In genomic region chr3:87525043-87525836, GRCm38 (mm10) we compare ENCODE assay signal across 8 mouse cellular contexts. TPM values are rescaled to one million over a fixed set of nuclear protein-coding genes. Genes with fewer than 3 reads are reported as not detected.
A peak's percentile ranks its signal among the peaks of the same experiment; 100 is the strongest.
DNase-seq lines count a peak whose midpoint lies in the region; ATAC-seq and TF ChIP-seq lines count a peak whose summit lies in the region.

Gene Etv3 (plus strand): TSS chr3:87525407.

- ATAC-seq in embryonic facial prominence, embryonic 13.5 days (ENCODE audit: insufficient number of reproducible peaks, insufficient read depth, low FRiP score, low TSS enrichment, low read depth) = peak; percentile 84
- peak; percentile 96 for ATAC-seq in limb, embryonic 11.5 days (ENCODE audit: insufficient number of reproducible peaks, low FRiP score, low TSS enrichment, low read depth)
- ATAC-seq in midbrain, embryonic 13.5 days = peak; percentile 100

- DNase-seq in 416B (ENCODE audit: low read depth) = peak; percentile 84
- DNase-seq in adrenal gland, postnatal 4 days (ENCODE audit: low spot score in 2 of 2) = peak; percentile 77 to 78
- peak; percentile 92 to 94 for DNase-seq in heart, adult 18-20 months
- DNase-seq in kidney, adult 2 months = peak; percentile 94
- peak; percentile 91 for DNase-seq in limb, embryonic 11.5 days (ENCODE audit: low spot score)
- DNase-seq in spleen, adult 12 weeks (ENCODE audit: low spot score) = peak; percentile 66

- TF ChIP-seq CTCF in kidney, adult 2 months (conservative IDR thresholded peaks at IDR 0.05; ENCODE audit: insufficient read depth, insufficient read length, low read depth, low read length) = no peak

- H3K4me1 ChIP-seq in embryonic facial prominence, embryonic 13.5 days = peaks cover 18% of the 10 kb centered on the region
- H3K4me1 ChIP-seq in kidney, adult 2 months (ENCODE audit: control insufficient read depth, insufficient read depth, low read length) = peaks cover 8% of the 10 kb centered on the region; the same call in 1 of the 2 replicates
- 0 out of 2 replicates have a peak, but pooled peaks cover 5% of the 10 kb centered on the region for H3K4me1 ChIP-seq in limb, embryonic 11.5 days (ENCODE audit: control insufficient read depth, insufficient read depth, low read length)
- H3K4me1 ChIP-seq in midbrain, embryonic 13.5 days (replicated peaks) = peaks cover 18% of the 10 kb centered on the region

- H3K9ac ChIP-seq in embryonic facial prominence, embryonic 13.5 days = peak within 1 kb of the TSS; percentile 99
- H3K9ac ChIP-seq in limb, embryonic 11.5 days (ENCODE audit: low read length) = peak within 1 kb of the TSS; percentile 97
- H3K9ac ChIP-seq in midbrain, embryonic 13.5 days (replicated peaks) = peak within 1 kb of the TSS; percentile 100

- no peaks in the 10 kb centered on the region for H3K27me3 ChIP-seq in embryonic facial prominence, embryonic 13.5 days
- H3K27me3 ChIP-seq in kidney, adult 2 months (replicated peaks; ENCODE audit: control insufficient read depth, insufficient read depth, low read length) = no peaks in the 10 kb centered on the region
- no peaks in the 10 kb centered on the region for H3K27me3 ChIP-seq in limb, embryonic 11.5 days (ENCODE audit: control insufficient read depth, insufficient read depth, low read length)
- H3K27me3 ChIP-seq in midbrain, embryonic 13.5 days = 0 out of 2 replicates have a peak, but pooled peaks cover 3% of the 10 kb centered on the region

- peaks cover 32% of the 10 kb centered on the region for H3K36me3 ChIP-seq in embryonic facial prominence, embryonic 13.5 days
- no peaks in the 10 kb centered on the region for H3K36me3 ChIP-seq in kidney, adult 2 months (ENCODE audit: control insufficient read depth, insufficient read depth, low read length)
- H3K36me3 ChIP-seq in limb, embryonic 11.5 days (ENCODE audit: control insufficient read depth, insufficient read depth, low read length) = peaks cover 11% of the 10 kb centered on the region
- H3K36me3 ChIP-seq in midbrain, embryonic 13.5 days = peaks cover 32% of the 10 kb centered on the region

- peak within 1 kb of the TSS; percentile 85 for H3K27ac ChIP-seq in embryonic facial prominence, embryonic 13.5 days
- H3K27ac ChIP-seq in kidney, adult 2 months (ENCODE audit: insufficient read depth, low read depth, low read length) = peak within 1 kb of the TSS; percentile 87
- H3K27ac ChIP-seq in limb, embryonic 11.5 days (replicated peaks; ENCODE audit: low read depth, low read length) = peak within 1 kb of the TSS; percentile 47; the same call in 1 of the 2 replicates
- H3K27ac ChIP-seq in midbrain, embryonic 13.5 days = peak within 1 kb of the TSS; percentile 89

- WGBS in embryonic facial prominence, embryonic 13.5 days = 5% methylated on average over 64 of the region's 64 CpGs
- 5% methylated on average over 64 of the region's 64 CpGs for WGBS in kidney, adult 2 months
- WGBS in limb, embryonic 11.5 days = 6% methylated on average over 64 of the region's 64 CpGs
- WGBS in midbrain, embryonic 13.5 days = 5% methylated on average over 64 of the region's 64 CpGs

- no peaks in the 10 kb centered on the region for H3K9me3 ChIP-seq in embryonic facial prominence, embryonic 13.5 days
- H3K9me3 ChIP-seq in limb, embryonic 11.5 days (ENCODE audit: control insufficient read depth, low read length) = no peaks in the 10 kb centered on the region
- no peaks in the 10 kb centered on the region for H3K9me3 ChIP-seq in midbrain, embryonic 13.5 days

- peak; percentile 68 for TF ChIP-seq POLR2A in kidney, adult 2 months (IDR thresholded peaks at IDR 0.05; ENCODE audit: low read depth, low read length)

- H3K4me2 ChIP-seq in embryonic facial prominence, embryonic 13.5 days = peak within 1 kb of the TSS; percentile 90
- H3K4me2 ChIP-seq in limb, embryonic 11.5 days (ENCODE audit: low read depth, severe bottlenecking) = peak within 1 kb of the TSS; percentile 87
- peak within 1 kb of the TSS; percentile 88 for H3K4me2 ChIP-seq in midbrain, embryonic 13.5 days (replicated peaks)

- H3K4me3 ChIP-seq in embryonic facial prominence, embryonic 13.5 days = peak within 1 kb of the TSS; percentile 98
- peak within 1 kb of the TSS; percentile 93 for H3K4me3 ChIP-seq in kidney, adult 2 months (ENCODE audit: insufficient read depth, low read depth, low read length)
- peak within 1 kb of the TSS; percentile 98 for H3K4me3 ChIP-seq in limb, embryonic 11.5 days (ENCODE audit: low read depth, low read length)
- peak within 1 kb of the TSS; percentile 98 for H3K4me3 ChIP-seq in midbrain, embryonic 13.5 days (replicated peaks)

RNA-seq across cellular contexts. Expression of gene Etv3, which starts in this region (rescaled TPM):
- 10 to 100 TPM; 26.2 TPM for total RNA-seq in adrenal gland, postnatal 4 days (2021)
- 19.6 and 19.8 TPM in 2 replicates for polyA plus RNA-seq in embryonic facial prominence, embryonic 13.5 days (2015; fragmentation: Nextera tagmentation; extraction: Ambion mirVana)
- 10 to 100 TPM; 18.6 to 20.9 TPM for total RNA-seq in heart, adult 18-20 months (2021)
- polyA plus RNA-seq in kidney, adult 2 months (2012; rRNA removed) = 8.4 and 9.1 TPM in 2 replicates
- 10.5 and 11.2 TPM in 2 replicates for polyA plus RNA-seq in limb, embryonic 11.5 days (2014; fragmentation: Nextera tagmentation; extraction: Ambion mirVana)
- polyA plus RNA-seq in midbrain, embryonic 13.5 days (2015; fragmentation: Nextera tagmentation; extraction: Ambion mirVana) = 11.5 and 12.9 TPM in 2 replicates

Comparison
In these comparisons a context has a peak if more than half of its experiments do, and no peak if none do; other contexts are left out.
1. Peak in every context shown above with its lines: DNase-seq, ATAC-seq, H3K4me3 ChIP-seq and H3K27ac ChIP-seq.